Mouse (Mus musculus) stomach, postnatal 0 days (tissue): ENCODE data around the gene Chrna4. TPM values are rescaled to one million over a fixed set of nuclear protein-coding genes. Genes with fewer than 3 reads are reported as not detected.

Source experiments
- ATAC-seq: fragments of 200-750 bp; cut with Nextera tagmentation; 2 replicates; pipeline ENCODE4 v1.8.0; 2017; ENCODE audit not compliant: low FRiP score, low TSS enrichment
- DNase-seq: peaks from one replicate; pipeline ENCODE4 v3.0.0-alpha.2; 2016; ENCODE audit warnings: low spot score
- H3K27ac ChIP-seq: fragments of 300-500 bp; sonication (generic); replicated peaks from 2 replicates; pipeline ENCODE4 v1.5.1; 2014; ENCODE audit warnings: mild to moderate bottlenecking, control low read depth
- H3K27me3 ChIP-seq: fragments of 300-500 bp; sonication (generic); 2 replicates; pipeline ENCODE4 v1.6.1; 2014; ENCODE audit warnings: low read length; ENCODE audit not compliant: control insufficient read depth, insufficient read depth
- H3K36me3 ChIP-seq: fragments of 300-500 bp; sonication (generic); 2 replicates; pipeline ENCODE4 v1.6.1; 2014; ENCODE audit warnings: low read length, mixed read lengths; ENCODE audit not compliant: control insufficient read depth, insufficient read depth
- H3K4me1 ChIP-seq: fragments of 300-500 bp; sonication (generic); replicated peaks from 2 replicates; pipeline ENCODE4 v1.6.1; 2014; ENCODE audit warnings: antibody characterized with exemption; ENCODE audit not compliant: control insufficient read depth, insufficient read depth
- H3K4me2 ChIP-seq: fragments of 300-500 bp; sonication (generic); replicated peaks from 2 replicates; pipeline ENCODE4 v1.6.1; 2014; ENCODE audit warnings: low read depth, mild to moderate bottlenecking, control low read depth, moderate library complexity
- H3K4me3 ChIP-seq: fragments of 300-500 bp; sonication (generic); 2 replicates; pipeline ENCODE4 v1.5.1; 2014; ENCODE audit warnings: low read depth, low read length, control low read depth
- H3K9ac ChIP-seq: fragments of 300-500 bp; sonication (generic); 2 replicates; pipeline ENCODE4 v1.6.1; 2014; ENCODE audit warnings: mild to moderate bottlenecking, low read length, control low read depth, mixed read lengths
- H3K9me3 ChIP-seq: fragments of 300-500 bp; sonication (generic); 2 replicates; pipeline ENCODE4 v1.6.1; 2016; ENCODE audit warnings: low read length; ENCODE audit not compliant: control insufficient read depth
- CTCF ChIP-seq: IDR thresholded peaks from 2 replicates; pipeline ENCODE4 v1.5.1; 2016; ENCODE audit warnings: antibody characterized with exemption, low read depth, mild to moderate bottlenecking, moderate library complexity
- EP300 ChIP-seq: optimal IDR thresholded peaks from 2 replicates; pipeline ENCODE3; 2016; ENCODE audit warnings: antibody characterized with exemption
- WGBS: fragments of 180-500 bp; shearing (Covaris S2); extraction: QIAGEN DNeasy Blood & Tissue Kit; methylation state at CpG from one replicate; pipeline ENCODE4 v1.1.7; 2014; 5-methylcytosine and 5-hydroxymethylcytosine counted together
- polyA plus RNA-seq: library from polyadenylated mRNA; unstranded; fragments of >200 nt; fragmentation: Nextera tagmentation; extraction: Ambion mirVana; gene quantifications from 2 replicates; pipeline ENCODE4 v1.2.1, GENCODE M21; 2015

Gene Chrna4
- polyA plus RNA-seq, 1 experiment from 2014 or later: 0.18 TPM

DNA sequence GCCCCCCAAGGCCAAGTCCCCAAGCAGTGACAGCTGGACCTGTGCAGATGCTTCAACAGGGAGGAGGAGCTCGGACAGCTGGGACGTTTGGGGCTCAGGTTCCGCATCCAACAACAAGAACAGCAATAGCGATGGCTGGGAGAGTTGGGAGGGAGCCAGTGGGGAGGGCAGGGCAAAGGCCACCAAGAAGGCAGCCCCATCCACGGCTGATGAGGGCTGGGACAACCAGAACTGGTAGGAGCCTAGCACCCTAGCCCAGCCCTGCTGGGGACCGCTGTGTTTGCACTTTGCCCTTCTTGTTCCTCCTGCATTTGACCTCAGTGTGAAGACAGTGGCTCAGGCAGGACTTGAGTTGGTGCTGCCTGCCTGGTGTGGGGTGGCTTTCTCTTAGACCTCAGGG is 62.2 kb downstream of the Chrna4 start:
- Histone ChIP-seq H3K9ac (no peak overlapping the region), H3K27ac (no peak overlapping the region), H3K4me1 (no peaks in the 10 kb centered on the region), H3K4me3 (no peak overlapping the region), H3K27me3 (no peaks in the 10 kb centered on the region), H3K9me3 (no peaks in the 10 kb centered on the region), H3K4me2 (no peak overlapping the region), H3K36me3 (peaks cover 45% of the 10 kb centered on the region)
- no peak for ATAC-seq
- DNase-seq: no peak
- TF ChIP-seq CTCF (no peak), EP300 (no peak)
- 81% methylated on average over 6 of the region's 6 CpGs for WGBS

Other genes starting within 250 kb of the Chrna4 start
- 26.2 and 27.6 TPM in 2 replicates for gene Ythdf1, start 122.6 kb downstream of the Chrna4 start, polyA plus RNA-seq
- gene Birc7, start 114.5 kb downstream of the Chrna4 start, polyA plus RNA-seq: 0.06 and 0.11 TPM in 2 replicates
- gene Nkain4, start 88.8 kb downstream of the Chrna4 start, polyA plus RNA-seq: 42.7 and 44.0 TPM in 2 replicates
- 45.1 and 45.2 TPM in 2 replicates for gene Arfgap1, start 76.3 kb downstream of the Chrna4 start, polyA plus RNA-seq
- 0.98 and 1.3 TPM in 2 replicates for gene Col20a1, start 57.0 kb downstream of the Chrna4 start, polyA plus RNA-seq
- 0.42 and 0.59 TPM in 2 replicates for gene Kcnq2, start 91.8 kb upstream of the Chrna4 start, polyA plus RNA-seq
- 0.40 and 0.42 TPM in 2 replicates for gene Eef1a2, start 113.5 kb upstream of the Chrna4 start, polyA plus RNA-seq
- gene Ppdpf, start 143.7 kb upstream of the Chrna4 start, polyA plus RNA-seq: 294 and 310 TPM in 2 replicates
- 5.8 and 5.9 TPM in 2 replicates for gene Ptk6, start 159.2 kb upstream of the Chrna4 start, polyA plus RNA-seq
- gene Srms, start 169.6 kb upstream of the Chrna4 start, polyA plus RNA-seq: 1.7 and 1.8 TPM in 2 replicates
- gene Fndc11, start 176.5 kb upstream of the Chrna4 start, polyA plus RNA-seq: 0.36 and 0.45 TPM in 2 replicates
- gene Helz2, start 198.5 kb upstream of the Chrna4 start, polyA plus RNA-seq: 1.6 and 1.7 TPM in 2 replicates
- gene Gmeb2, start 244.5 kb upstream of the Chrna4 start, polyA plus RNA-seq: 4.9 and 5.5 TPM in 2 replicates